Mouse (Mus musculus): ENCODE data around the gene Pex26. TPM values are rescaled to one million over a fixed set of nuclear protein-coding genes. Genes with fewer than 3 reads are reported as not detected.

Pex26 gene
- polyA plus RNA-seq, 1 experiment from 2014 or later = 13.9 TPM

DNA sequence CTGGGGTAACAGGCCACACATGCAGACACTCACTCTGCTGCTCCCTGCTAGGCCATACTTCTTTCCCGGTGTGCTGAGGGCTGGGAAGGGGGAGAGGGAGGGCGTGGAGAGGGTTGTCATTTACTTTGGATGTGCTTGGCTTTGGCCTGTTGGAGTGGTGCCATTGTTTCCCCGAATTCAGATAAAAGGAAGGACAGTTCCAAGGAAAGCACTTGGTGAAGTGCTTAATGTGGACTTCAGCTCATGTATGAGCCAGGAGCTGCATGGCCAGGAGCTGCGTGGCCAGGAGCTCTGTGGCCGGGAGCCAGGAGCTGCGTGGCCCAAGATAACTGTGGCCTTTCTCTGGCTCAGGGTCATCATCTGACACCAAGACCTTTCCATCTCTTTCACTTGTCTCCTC lies 12.4 kb upstream of the Pex26 start:
- Histone ChIP-seq H3K4me1 (peaks cover 12% of the 10 kb centered on the region), H3K4me3 (no peak overlapping the region), H3K36me3 (no peaks in the 10 kb centered on the region), H3K4me2 (replicated peaks) (no peak overlapping the region), H3K27ac (no peak overlapping the region), H3K9ac (no peak overlapping the region), H3K9me3 (replicated peaks) (no peaks in the 10 kb centered on the region), H3K27me3 (0 out of 2 replicates have a peak, but pooled peaks cover 2% of the 10 kb centered on the region)
- ATAC-seq (ENCODE audit: low FRiP score) = no peak
- 86% methylated on average over 6 of the region's 6 CpGs for WGBS

DNA sequence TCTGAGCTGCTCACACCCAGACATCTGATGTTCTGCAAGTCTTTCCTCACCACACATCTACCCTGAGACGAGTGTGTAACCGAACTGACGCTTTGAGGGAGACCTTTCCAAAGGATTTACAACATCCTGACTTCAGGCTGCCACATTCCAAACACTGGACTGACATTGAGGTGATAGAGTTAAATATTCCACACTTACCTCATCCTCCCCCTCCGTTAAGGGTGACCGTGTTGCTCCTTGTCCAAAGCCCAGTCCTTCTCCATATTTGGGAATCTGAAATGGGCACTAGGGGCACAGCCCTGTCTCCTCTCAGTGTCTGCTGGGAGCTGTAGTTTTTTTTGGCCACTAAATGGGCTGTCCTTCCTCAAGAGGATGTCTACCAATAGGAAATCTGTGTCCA lies 10.0 kb upstream of the Pex26 start:
- Histone ChIP-seq H3K9ac (no peak overlapping the region), H3K4me2 (replicated peaks) (no peak overlapping the region), H3K4me1 (peaks cover 12% of the 10 kb centered on the region), H3K36me3 (no peaks in the 10 kb centered on the region), H3K4me3 (no peak overlapping the region), H3K9me3 (replicated peaks) (no peaks in the 10 kb centered on the region), H3K27ac (no peak overlapping the region), H3K27me3 (0 out of 2 replicates have a peak, but pooled peaks cover 2% of the 10 kb centered on the region)
- ATAC-seq (ENCODE audit: low FRiP score) = no peak
- WGBS = 79% methylated on average over 5 of the region's 5 CpGs

- no peak overlapping the region for H3K4me2 ChIP-seq (replicated peaks)
- no peaks in the 10 kb centered on the region for H3K36me3 ChIP-seq
- no peak overlapping the region for H3K9ac ChIP-seq
- no peak overlapping the region for H3K27ac ChIP-seq
- H3K4me1 ChIP-seq = peaks cover 12% of the 10 kb centered on the region
- no peaks in the 10 kb centered on the region for H3K27me3 ChIP-seq
- WGBS = 93% methylated on average over 6 of the region's 6 CpGs
- no peak for ATAC-seq (ENCODE audit: low FRiP score)
- no peaks in the 10 kb centered on the region for H3K9me3 ChIP-seq (replicated peaks)
- no peak overlapping the region for H3K4me3 ChIP-seq
Measured at GRCm38 (mm10) chr6:121174761-121175160, 8.7 kb upstream of the Pex26 start.

GRCm38 (mm10) chr6:121176011-121176730 lies 7.3 kb upstream of the Pex26 start:
- no peaks in the 10 kb centered on the region for H3K27me3 ChIP-seq
- no peak overlapping the region for H3K4me3 ChIP-seq
- H3K9ac ChIP-seq = peak overlapping the region; percentile 5; the same call in 1 of the 2 replicates
- peak; percentile 30; the same call in 1 of the 2 replicates for ATAC-seq (ENCODE audit: low FRiP score)
- no peaks in the 10 kb centered on the region for H3K36me3 ChIP-seq
- 51% methylated on average over 14 of the region's 14 CpGs for WGBS
- H3K27ac ChIP-seq = no peak overlapping the region
- no peak overlapping the region for H3K4me2 ChIP-seq (replicated peaks)
- H3K9me3 ChIP-seq (replicated peaks) = no peaks in the 10 kb centered on the region
- peaks cover 12% of the 10 kb centered on the region for H3K4me1 ChIP-seq

DNA sequence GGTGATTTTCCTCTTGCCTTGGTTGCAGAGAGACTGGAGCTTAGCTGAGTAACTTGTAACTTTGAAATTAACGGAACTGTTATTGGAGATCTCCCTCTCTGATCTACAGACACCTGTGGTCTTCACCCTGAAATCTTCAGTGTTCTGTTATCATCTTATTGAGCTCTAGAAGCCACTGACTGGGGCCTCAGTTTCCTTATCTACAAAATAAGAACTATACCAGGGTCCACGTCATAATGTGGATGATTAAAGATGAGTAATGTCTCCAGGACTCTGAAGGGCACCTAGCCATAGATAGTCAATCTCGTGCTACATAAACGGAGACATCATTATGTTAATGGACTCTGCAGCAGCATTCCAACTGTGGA lies 6.8 kb upstream of the Pex26 start:
- Histone ChIP-seq H3K9ac (no peak overlapping the region), H3K4me2 (replicated peaks) (no peak overlapping the region), H3K36me3 (no peaks in the 10 kb centered on the region), H3K27me3 (no peaks in the 10 kb centered on the region), H3K4me1 (peaks cover 12% of the 10 kb centered on the region), H3K4me3 (no peak overlapping the region), H3K27ac (no peak overlapping the region), H3K9me3 (replicated peaks) (no peaks in the 10 kb centered on the region)
- no peak for ATAC-seq (ENCODE audit: low FRiP score)
- WGBS = 82% methylated on average over 4 of the region's 4 CpGs

- no peak for ATAC-seq (ENCODE audit: low FRiP score)
- 89% methylated on average over 7 of the region's 7 CpGs for WGBS
- H3K27me3 ChIP-seq = no peaks in the 10 kb centered on the region
Measured at GRCm38 (mm10) chr6:121177118-121177708, 6.3 kb upstream of the Pex26 start.

GRCm38 (mm10) chr6:121178700-121179358 lies 4.6 kb upstream of the Pex26 start:
- no peaks in the 10 kb centered on the region for H3K9me3 ChIP-seq (replicated peaks)
- no peak for ATAC-seq (ENCODE audit: low FRiP score)
- H3K27ac ChIP-seq = no peak overlapping the region
- H3K27me3 ChIP-seq = no peaks in the 10 kb centered on the region
- H3K9ac ChIP-seq = no peak overlapping the region
- H3K4me2 ChIP-seq (replicated peaks) = no peak overlapping the region
- WGBS = 65% methylated on average over 7 of the region's 7 CpGs
- H3K4me1 ChIP-seq = peaks cover 15% of the 10 kb centered on the region
- no peaks in the 10 kb centered on the region for H3K36me3 ChIP-seq
- H3K4me3 ChIP-seq = no peak overlapping the region

More at GRCm38 (mm10) chr6:121177118-121177708, 6.3 kb upstream of the Pex26 start:
- Histone ChIP-seq H3K4me3 (no peak overlapping the region), H3K9me3 (replicated peaks) (no peaks in the 10 kb centered on the region), H3K4me2 (replicated peaks) (no peak overlapping the region), H3K36me3 (no peaks in the 10 kb centered on the region), H3K27ac (no peak overlapping the region), H3K9ac (no peak overlapping the region), H3K4me1 (peaks cover 12% of the 10 kb centered on the region)

DNA sequence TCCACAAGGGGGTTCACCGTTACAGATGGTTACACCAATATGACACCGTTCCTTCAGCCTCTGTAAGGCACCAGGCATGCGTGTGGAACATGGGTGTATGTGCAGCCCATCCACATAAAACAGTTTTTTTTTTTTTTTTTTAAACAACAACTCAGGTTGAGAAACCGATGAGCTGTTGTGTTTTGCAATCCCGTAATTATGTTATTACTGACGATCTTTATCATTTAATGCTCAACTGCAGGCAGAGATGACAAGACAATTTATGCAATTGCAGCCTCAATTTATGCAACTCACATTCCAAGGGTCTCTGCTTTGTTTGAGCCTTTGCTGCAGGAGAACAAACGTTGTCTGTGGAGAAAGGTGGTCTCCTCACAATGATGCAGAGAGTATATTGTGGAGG lies 3.6 kb upstream of the Pex26 start:
- Histone ChIP-seq H3K9me3 (replicated peaks) (no peaks in the 10 kb centered on the region), H3K27ac (no peak overlapping the region), H3K4me1 (peaks cover 23% of the 10 kb centered on the region), H3K36me3 (no peaks in the 10 kb centered on the region), H3K27me3 (no peaks in the 10 kb centered on the region), H3K9ac (no peak overlapping the region), H3K4me2 (replicated peaks) (no peak overlapping the region), H3K4me3 (no peak overlapping the region)
- ATAC-seq (ENCODE audit: low FRiP score) = no peak
- 73% methylated on average over 7 of the region's 7 CpGs for whole genome bisulfite sequencing

GRCm38 (mm10) chr6:121184198-121185140 lies 1.0 kb downstream of the Pex26 start:
- H3K4me1 ChIP-seq = peaks cover 19% of the 10 kb centered on the region
- H3K4me2 ChIP-seq (replicated peaks) = peak overlapping the region; percentile 99
- H3K4me3 ChIP-seq = peak overlapping the region; percentile 71
- H3K36me3 ChIP-seq = peaks cover 20% of the 10 kb centered on the region
- 3% methylated on average over 31 of the region's 35 CpGs for WGBS
- H3K27me3 ChIP-seq = no peaks in the 10 kb centered on the region
- peak overlapping the region; percentile 85 for H3K27ac ChIP-seq
- ATAC-seq (ENCODE audit: low FRiP score) = peak; percentile 53
- H3K9ac ChIP-seq = peak overlapping the region; percentile 77
- no peaks in the 10 kb centered on the region for H3K9me3 ChIP-seq (replicated peaks)

DNA sequence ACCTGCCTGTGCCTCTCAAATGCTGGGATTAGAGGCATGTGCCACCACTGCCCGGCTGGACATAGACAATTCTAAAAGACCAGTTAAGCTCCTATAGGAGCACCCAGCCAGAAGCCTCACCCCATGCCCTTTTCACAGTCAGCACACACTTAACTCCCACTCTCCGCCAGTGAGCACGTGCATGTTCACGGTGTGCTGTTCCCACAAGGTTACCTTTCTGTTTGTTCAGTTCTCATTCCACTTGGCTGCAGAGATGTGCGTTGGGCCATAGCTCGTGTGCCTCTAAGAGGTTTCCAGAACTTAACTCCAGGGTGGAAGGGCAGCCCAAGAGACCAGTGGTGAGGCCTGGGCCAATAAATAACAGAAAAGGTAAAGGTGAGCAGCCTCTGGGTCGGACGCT lies 1.8 kb downstream of the Pex26 start:
- peak overlapping the region; percentile 23; the same call in 1 of the 2 replicates for H3K9ac ChIP-seq
- H3K4me3 ChIP-seq = peak overlapping the region; percentile 71; the same call in 1 of the 2 replicates
- 86% methylated on average over 8 of the region's 8 CpGs for WGBS

DNA sequence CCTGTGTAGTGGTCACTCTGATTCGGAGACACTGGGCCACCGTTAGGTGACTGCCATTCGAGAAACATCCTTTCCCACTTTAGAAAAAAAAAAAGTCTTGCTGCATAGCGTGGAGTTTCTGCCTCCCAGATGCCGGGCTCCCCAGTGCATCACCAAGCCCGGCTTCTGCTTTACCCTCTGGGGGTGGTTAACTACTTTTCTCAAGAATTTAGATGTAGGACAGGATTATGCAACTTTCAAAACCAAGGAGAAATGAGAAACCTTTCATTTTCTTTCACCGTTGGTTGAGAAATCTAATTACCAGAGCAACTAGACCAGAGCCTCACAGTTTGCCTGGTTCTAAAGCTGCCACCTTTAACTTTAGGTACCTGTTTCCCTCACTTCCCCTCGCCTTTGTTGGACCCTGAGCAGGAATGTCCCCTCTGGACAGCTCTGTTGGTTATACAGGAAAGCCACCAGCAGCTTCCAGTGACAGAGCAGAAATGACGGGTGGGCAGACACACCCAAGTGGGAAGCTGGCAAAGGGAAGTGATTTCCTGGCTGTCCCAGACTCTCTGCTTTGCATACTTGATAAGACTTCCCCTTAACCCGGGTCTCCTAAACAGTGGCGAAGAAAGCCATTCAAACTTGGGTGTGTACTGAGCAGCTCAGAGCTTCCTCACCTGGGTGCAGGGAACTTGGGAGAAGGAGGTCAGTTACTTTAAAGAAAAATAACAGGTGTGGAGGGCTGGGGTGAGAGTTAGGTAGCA lies 8.0 kb downstream of the Pex26 start:
- no peak overlapping the region for H3K27ac ChIP-seq
- no peak overlapping the region for H3K4me3 ChIP-seq
- H3K9ac ChIP-seq = no peak overlapping the region
- ATAC-seq (ENCODE audit: low FRiP score) = no peak
- WGBS = 89% methylated on average over 11 of the region's 11 CpGs
- H3K27me3 ChIP-seq = no peaks in the 10 kb centered on the region
- peaks cover 64% of the 10 kb centered on the region for H3K36me3 ChIP-seq
- H3K4me2 ChIP-seq (replicated peaks) = no peak overlapping the region
- H3K9me3 ChIP-seq (replicated peaks) = no peaks in the 10 kb centered on the region
- H3K4me1 ChIP-seq = no peaks in the 10 kb centered on the region

More for the DNA sequence above, 1.8 kb downstream of the Pex26 start:
- Histone ChIP-seq H3K9me3 (replicated peaks) (no peaks in the 10 kb centered on the region), H3K27ac (no peak overlapping the region), H3K4me2 (replicated peaks) (peak overlapping the region; percentile 99), H3K36me3 (peaks cover 25% of the 10 kb centered on the region), H3K27me3 (no peaks in the 10 kb centered on the region), H3K4me1 (peaks cover 19% of the 10 kb centered on the region)
- ATAC-seq (ENCODE audit: low FRiP score) = no peak

Measured in hindbrain, embryonic 12.5 days (tissue).